Mouse (Mus musculus) heart, postnatal 25 days (tissue): ENCODE measurements around the gene Mis18a. TPM values are rescaled to one million over a fixed set of nuclear protein-coding genes. Genes with fewer than 3 reads are reported as not detected.

Experiments used
- total RNA-seq, 2 experiments: library from RNA; stranded (reverse); gene quantifications; 2 replicates each; pipeline ENCODE4 v1.2.3; 2021

The Mis18a gene
- total RNA-seq, 2 experiments from 2014 or later = 3.0 to 3.9 TPM

Other genes with a start within 250 kb of the Mis18a start
- gene Mrap, start 10.8 kb upstream of the Mis18a start, total RNA-seq = 10 to 100 TPM; 15.3 to 16.3 TPM
- 1 to 10 TPM; 5.7 to 6.3 TPM for gene Urb1, start 83.0 kb upstream of the Mis18a start, total RNA-seq
- gene Eva1c, start 99.3 kb upstream of the Mis18a start, total RNA-seq = 1 to 10 TPM in 1 of 2 experiments, under 1 TPM in 1; 0.89 to 1.4 TPM
- 10 to 100 TPM; 20.8 to 23.3 TPM for gene Cfap298, start 207.7 kb upstream of the Mis18a start, total RNA-seq